Mouse (Mus musculus) ES-Bruce4 (cell line): ENCODE data around the gene Hadhb. TPM values are rescaled to one million over a fixed set of nuclear protein-coding genes. Genes with fewer than 3 reads are reported as not detected.

Experiments
- H3K27ac ChIP-seq: 2 replicates; pipeline ENCODE4 v1.5.1; 2012; ENCODE audit warnings: low read length, inconsistent platforms; ENCODE audit not compliant: insufficient read depth
- H3K27me3 ChIP-seq: 2 replicates; pipeline ENCODE4 v1.6.1; 2012; ENCODE audit warnings: mild to moderate bottlenecking, low read length, inconsistent platforms; ENCODE audit not compliant: control insufficient read depth, poor library complexity, insufficient read depth, severe bottlenecking
- H3K36me3 ChIP-seq: 2 replicates; pipeline ENCODE4 v1.6.1; 2012; ENCODE audit warnings: inconsistent platforms, mild to moderate bottlenecking, low read length, moderate library complexity; ENCODE audit not compliant: control insufficient read depth, poor library complexity, insufficient read depth, severe bottlenecking
- H3K4me1 ChIP-seq: one replicate; pipeline ENCODE4 v1.8.1; 2011; ENCODE audit warnings: low read length; ENCODE audit not compliant: control insufficient read depth, insufficient read depth
- H3K4me3 ChIP-seq: 2 replicates; pipeline ENCODE4 v1.5.1; 2011; ENCODE audit warnings: low read depth, mild to moderate bottlenecking, low read length
- H3K9ac ChIP-seq: 2 replicates; pipeline ENCODE4 v1.6.1; 2012; ENCODE audit warnings: low read depth, mild to moderate bottlenecking, inconsistent platforms; ENCODE audit not compliant: poor library complexity, severe bottlenecking
- H3K9me3 ChIP-seq: replicated peaks from 2 replicates; pipeline ENCODE4 v1.6.1; 2012; ENCODE audit warnings: mild to moderate bottlenecking, low read length, inconsistent platforms; ENCODE audit not compliant: control insufficient read depth, poor library complexity, insufficient read depth, severe bottlenecking
- CTCF ChIP-seq: IDR thresholded peaks from one replicate; pipeline ENCODE4 v1.8.1; 2011; ENCODE audit warnings: low read depth, low read length
- EP300 ChIP-seq: IDR thresholded peaks from 2 replicates; pipeline ENCODE4 v1.6.1; 2011; ENCODE audit warnings: low read depth, low read length; ENCODE audit not compliant: insufficient read depth
- POLR2A ChIP-seq: IDR thresholded peaks from one replicate; pipeline ENCODE4 v1.8.1; 2011; ENCODE audit warnings: low read length; ENCODE audit not compliant: insufficient read depth
- polyA plus RNA-seq: library from polyadenylated mRNA; stranded (reverse); fragments of >200 nt; gene quantifications from 2 replicates; pipeline ENCODE4 v1.2.4, GENCODE M21; 2011; ENCODE audit warnings: low read depth; ENCODE audit not compliant: missing spikeins, insufficient read depth, insufficient read length

The Hadhb gene
- polyA plus RNA-seq, 1 experiment, result 44.7 TPM

DNA sequence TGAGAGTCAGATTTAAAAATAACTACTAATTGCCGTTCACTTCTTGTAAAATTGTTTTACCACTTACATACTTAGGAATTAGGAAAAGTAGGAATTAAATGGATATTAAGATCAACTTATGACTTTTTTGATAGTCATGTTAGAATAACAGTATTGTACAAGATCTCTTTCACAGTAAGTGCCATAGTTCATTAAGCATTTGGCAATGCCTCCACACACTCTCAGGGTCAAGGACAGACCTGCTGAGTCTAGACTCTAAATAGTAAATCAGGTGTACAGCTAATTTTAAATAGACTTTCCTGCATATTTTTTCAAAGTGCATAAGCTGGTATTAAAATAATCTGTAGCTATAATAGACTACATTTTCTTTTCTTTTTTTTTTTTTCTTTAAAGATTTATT is 2.6 kb upstream of the Hadhb start:
- Histone ChIP-seq H3K4me1 (no peaks in the 10 kb centered on the region), H3K27me3 (no peaks in the 10 kb centered on the region), H3K9me3 (no peaks in the 10 kb centered on the region), H3K9ac (no peak overlapping the region), H3K36me3 (no peaks in the 10 kb centered on the region), H3K4me3 (no peak overlapping the region), H3K27ac (no peak overlapping the region)
- TF ChIP-seq POLR2A (no peak), EP300 (no peak), CTCF (no peak)

DNA sequence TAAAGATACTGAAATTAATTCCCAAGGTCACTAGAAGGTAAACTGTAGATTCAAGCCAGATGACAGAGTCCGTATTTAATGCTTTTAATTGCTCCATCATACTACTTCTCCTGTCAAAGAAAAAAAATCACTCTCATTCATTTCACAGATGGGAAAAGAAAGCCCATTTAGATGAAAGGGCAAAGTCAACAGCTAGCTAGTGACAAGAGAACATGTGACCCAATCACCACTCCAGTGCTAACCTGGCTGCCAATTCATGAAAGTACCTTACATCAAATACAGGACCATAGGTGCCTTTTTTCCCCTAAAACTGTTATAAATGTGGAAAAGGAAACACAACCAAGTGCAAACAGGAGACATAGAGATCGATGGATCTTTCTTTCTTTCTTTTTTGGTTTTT is 1.8 kb upstream of the Hadhb start:
- TF ChIP-seq CTCF (no peak), EP300 (no peak), POLR2A (no peak)

GRCm38 (mm10) chr5:30154013-30154412 is 1.0 kb upstream of the Hadhb start:
- TF ChIP-seq EP300, result no peak
- no peaks in the 10 kb centered on the region for H3K9me3 ChIP-seq
- H3K4me3 ChIP-seq, result no peak overlapping the region
- no peak overlapping the region for H3K27ac ChIP-seq
- H3K4me1 ChIP-seq, result no peaks in the 10 kb centered on the region
- no peaks in the 10 kb centered on the region for H3K36me3 ChIP-seq
- H3K27me3 ChIP-seq, result no peaks in the 10 kb centered on the region
- H3K9ac ChIP-seq, result peak overlapping the region; percentile 59

More for the DNA sequence above, 1.8 kb upstream of the Hadhb start:
- no peaks in the 10 kb centered on the region for H3K36me3 ChIP-seq
- no peaks in the 10 kb centered on the region for H3K9me3 ChIP-seq
- H3K27me3 ChIP-seq, result no peaks in the 10 kb centered on the region
- H3K4me3 ChIP-seq, result no peak overlapping the region
- no peak overlapping the region for H3K27ac ChIP-seq
- H3K4me1 ChIP-seq, result no peaks in the 10 kb centered on the region
- H3K9ac ChIP-seq, result no peak overlapping the region

DNA sequence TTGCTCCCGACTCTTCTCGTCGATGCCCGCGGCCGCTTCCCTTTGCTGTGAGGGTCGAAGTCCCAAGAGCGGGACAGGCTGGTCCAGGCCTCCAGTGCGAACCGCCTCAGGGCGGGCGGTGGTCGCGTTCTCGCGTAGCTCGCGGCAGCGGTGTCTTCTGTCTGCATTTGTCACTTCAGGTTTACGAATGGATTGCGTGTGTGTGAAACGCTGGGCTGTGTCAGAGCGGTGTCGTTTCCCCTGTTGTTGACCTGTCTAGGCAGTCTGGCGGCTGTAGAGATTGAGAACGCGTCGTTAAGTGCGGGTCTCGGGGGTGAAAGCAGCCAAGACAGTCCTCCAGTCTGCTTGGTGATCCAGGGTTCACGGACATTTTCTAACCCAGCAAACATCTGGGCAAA is 346 bp downstream of the Hadhb start:
- TF ChIP-seq EP300 (no peak), CTCF (no peak), POLR2A (no peak)
- H3K27ac ChIP-seq, result no peak overlapping the region
- H3K9ac ChIP-seq, result peak overlapping the region; percentile 59
- H3K9me3 ChIP-seq, result no peaks in the 10 kb centered on the region
- no peaks in the 10 kb centered on the region for H3K36me3 ChIP-seq
- no peaks in the 10 kb centered on the region for H3K27me3 ChIP-seq
- H3K4me3 ChIP-seq, result peak overlapping the region; percentile 97
- no peaks in the 10 kb centered on the region for H3K4me1 ChIP-seq

- Histone ChIP-seq H3K9ac (peak overlapping the region; percentile 59), H3K27me3 (no peaks in the 10 kb centered on the region), H3K27ac (no peak overlapping the region), H3K4me3 (peak overlapping the region; percentile 97), H3K4me1 (no peaks in the 10 kb centered on the region), H3K36me3 (no peaks in the 10 kb centered on the region), H3K9me3 (no peaks in the 10 kb centered on the region)
- TF ChIP-seq POLR2A, result no peak
- TF ChIP-seq EP300, result no peak
- no peak for TF ChIP-seq CTCF
Measured at GRCm38 (mm10) chr5:30155821-30156629, 977 bp downstream of the Hadhb start.

DNA sequence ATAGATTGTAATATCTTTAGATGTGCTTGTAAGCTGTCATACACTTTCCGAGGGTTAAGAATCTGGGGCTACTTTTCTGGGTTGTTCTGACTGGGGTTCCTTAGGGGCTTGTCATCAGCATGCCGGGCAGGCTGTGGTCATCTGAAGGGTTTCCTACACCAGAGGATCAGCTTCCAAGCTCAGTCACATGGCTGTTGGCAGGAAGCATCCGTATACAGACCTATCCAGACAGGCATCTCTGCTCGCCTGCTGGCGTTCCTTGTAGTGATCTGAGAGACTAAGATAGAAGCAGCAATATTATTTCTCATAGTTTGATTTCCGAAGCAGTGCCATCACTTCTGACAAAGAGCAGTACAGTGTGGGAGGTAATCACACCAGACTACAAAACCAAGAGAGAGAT is 4.6 kb downstream of the Hadhb start:
- Histone ChIP-seq H3K27ac (no peak overlapping the region), H3K36me3 (no peaks in the 10 kb centered on the region), H3K4me3 (no peak overlapping the region), H3K27me3 (no peaks in the 10 kb centered on the region), H3K4me1 (no peaks in the 10 kb centered on the region), H3K9me3 (no peaks in the 10 kb centered on the region), H3K9ac (no peak overlapping the region)
- TF ChIP-seq CTCF, result no peak
- TF ChIP-seq EP300, result no peak
- no peak for TF ChIP-seq POLR2A
